Mouse (Mus musculus): Measurements from ENCODE around the gene Shisa9. TPM values are rescaled to one million over a fixed set of nuclear protein-coding genes. Genes with fewer than 3 reads are reported as not detected.

Shisa9 gene
- polyA plus RNA-seq, 1 experiment from 2014 or later: 1.0 TPM

DNA sequence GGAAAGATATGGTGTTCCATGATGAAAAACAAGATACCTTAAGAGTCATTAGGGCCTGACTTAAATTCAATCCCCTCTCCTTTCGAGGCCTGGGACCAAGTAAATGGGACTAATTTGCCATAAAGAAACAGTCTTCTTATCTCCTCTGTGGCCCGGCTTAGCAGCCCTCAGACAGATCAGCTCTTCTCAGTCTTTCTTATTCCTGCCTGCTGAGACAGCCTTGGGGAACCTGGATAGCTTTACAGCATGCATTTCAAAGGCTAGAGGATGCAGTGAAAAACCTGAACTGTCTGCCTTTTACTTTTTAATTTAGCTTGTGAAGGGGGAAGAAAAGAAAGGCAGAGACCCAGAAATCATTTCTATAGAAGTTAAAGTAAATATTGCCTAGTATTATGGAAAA lies 275.4 kb downstream of the Shisa9 start:
- H3K9me3 ChIP-seq (ENCODE audit: control insufficient read depth, low read length): no peaks in the 10 kb centered on the region
- H3K9ac ChIP-seq (ENCODE audit: low read depth, low read length): no peak overlapping the region
- H3K4me2 ChIP-seq (replicated peaks; ENCODE audit: low read depth, low read length): no peak overlapping the region
- H3K4me1 ChIP-seq (ENCODE audit: control insufficient read depth, insufficient read depth, low read length): no peaks in the 10 kb centered on the region
- H3K36me3 ChIP-seq (ENCODE audit: control insufficient read depth, insufficient read depth, low read length): no peaks in the 10 kb centered on the region
- no peak overlapping the region for H3K4me3 ChIP-seq (ENCODE audit: low read length)
- no peaks in the 10 kb centered on the region for H3K27me3 ChIP-seq (ENCODE audit: control insufficient read depth, insufficient read depth, low read length)
- ATAC-seq (ENCODE audit: low FRiP score, low TSS enrichment): no peak
- H3K27ac ChIP-seq (ENCODE audit: low read depth, low read length): no peak overlapping the region
- 17% methylated on average over 2 of the region's 2 CpGs for WGBS

- Histone ChIP-seq H3K4me1 (ENCODE audit: control insufficient read depth, insufficient read depth, low read length) (no peaks in the 10 kb centered on the region), H3K9me3 (ENCODE audit: control insufficient read depth, low read length) (no peaks in the 10 kb centered on the region), H3K27ac (ENCODE audit: low read depth, low read length) (no peak overlapping the region), H3K9ac (ENCODE audit: low read depth, low read length) (no peak overlapping the region), H3K4me3 (ENCODE audit: low read length) (no peak overlapping the region), H3K27me3 (ENCODE audit: control insufficient read depth, insufficient read depth, low read length) (no peaks in the 10 kb centered on the region), H3K4me2 (replicated peaks; ENCODE audit: low read depth, low read length) (no peak overlapping the region), H3K36me3 (ENCODE audit: control insufficient read depth, insufficient read depth, low read length) (no peaks in the 10 kb centered on the region)
- no peak for ATAC-seq (ENCODE audit: low FRiP score, low TSS enrichment)
- WGBS: 91% methylated on average over 2 of the region's 2 CpGs
These were observed 281.9 kb downstream of the Shisa9 start for GRCm38 (mm10) chr16:12265828-12266227.

GRCm38 (mm10) chr16:12300523-12300922 lies 316.6 kb downstream of the Shisa9 start:
- 69% methylated on average over 5 of the region's 5 CpGs for WGBS
- Histone ChIP-seq H3K36me3 (ENCODE audit: control insufficient read depth, insufficient read depth, low read length) (no peaks in the 10 kb centered on the region), H3K9me3 (ENCODE audit: control insufficient read depth, low read length) (no peaks in the 10 kb centered on the region), H3K27ac (ENCODE audit: low read depth, low read length) (no peak overlapping the region), H3K4me1 (ENCODE audit: control insufficient read depth, insufficient read depth, low read length) (no peaks in the 10 kb centered on the region), H3K4me3 (ENCODE audit: low read length) (no peak overlapping the region), H3K9ac (ENCODE audit: low read depth, low read length) (no peak overlapping the region), H3K4me2 (replicated peaks; ENCODE audit: low read depth, low read length) (no peak overlapping the region), H3K27me3 (ENCODE audit: control insufficient read depth, insufficient read depth, low read length) (no peaks in the 10 kb centered on the region)
- no peak for ATAC-seq (ENCODE audit: low FRiP score, low TSS enrichment)

DNA sequence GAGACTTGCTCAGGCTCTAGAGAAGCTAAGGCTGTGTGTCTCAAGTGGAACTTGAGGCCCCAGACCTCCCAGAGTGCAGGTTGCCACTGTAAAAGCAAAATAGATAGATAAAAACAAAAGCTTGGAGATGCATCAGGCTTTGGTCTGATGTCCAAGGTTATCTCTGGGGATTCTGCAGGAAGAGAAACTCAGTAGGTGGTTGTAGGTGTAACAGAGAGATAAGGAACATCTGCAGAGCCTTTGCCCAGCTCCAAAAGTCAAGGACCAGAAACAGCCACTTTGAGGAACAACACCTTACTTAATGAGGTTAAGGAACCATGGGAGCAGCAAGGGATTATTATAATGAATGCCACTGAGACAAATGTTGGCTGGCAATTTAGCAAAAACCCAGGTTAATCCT lies 319.5 kb downstream of the Shisa9 start:
- no peaks in the 10 kb centered on the region for H3K27me3 ChIP-seq (ENCODE audit: control insufficient read depth, insufficient read depth, low read length)

DNA sequence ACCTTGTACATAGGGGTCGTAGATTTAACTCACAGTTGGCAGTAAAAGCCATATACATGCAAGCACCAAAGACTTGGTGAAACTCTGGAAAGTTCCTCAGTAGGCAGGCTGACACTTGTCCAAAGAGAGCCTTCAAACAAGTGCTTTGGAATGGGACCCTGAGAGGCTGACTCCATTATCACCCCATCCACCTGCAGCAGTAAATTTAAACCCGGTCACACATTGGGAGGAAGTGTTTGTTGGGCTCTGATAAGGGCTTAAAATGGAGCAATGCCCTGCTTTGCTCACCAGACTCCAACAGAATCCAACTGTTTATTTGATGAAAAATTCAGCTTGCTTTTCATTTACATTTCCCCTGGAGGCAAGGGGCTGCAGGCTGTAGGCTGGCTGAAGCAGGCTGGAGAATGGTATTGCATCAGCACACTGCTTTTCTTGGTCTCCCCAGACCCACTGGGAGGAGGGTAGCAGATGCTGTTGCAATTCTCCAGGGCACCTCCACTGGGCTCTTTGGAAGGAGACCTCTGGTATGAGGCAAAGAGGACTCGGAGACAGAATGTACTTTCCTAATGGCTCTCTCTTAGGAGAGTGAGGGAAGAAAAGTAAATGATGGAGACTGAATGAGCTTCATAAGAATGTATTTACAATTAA lies 323.5 kb downstream of the Shisa9 start:
- Histone ChIP-seq H3K27me3 (ENCODE audit: control insufficient read depth, insufficient read depth, low read length) (no peaks in the 10 kb centered on the region), H3K4me3 (ENCODE audit: low read length) (no peak overlapping the region), H3K9me3 (ENCODE audit: control insufficient read depth, low read length) (no peaks in the 10 kb centered on the region), H3K4me1 (ENCODE audit: control insufficient read depth, insufficient read depth, low read length) (no peaks in the 10 kb centered on the region), H3K27ac (ENCODE audit: low read depth, low read length) (no peak overlapping the region), H3K36me3 (ENCODE audit: control insufficient read depth, insufficient read depth, low read length) (no peaks in the 10 kb centered on the region), H3K4me2 (replicated peaks; ENCODE audit: low read depth, low read length) (no peak overlapping the region), H3K9ac (ENCODE audit: low read depth, low read length) (no peak overlapping the region)
- 83% methylated on average over 3 of the region's 3 CpGs for WGBS
- ATAC-seq (ENCODE audit: low FRiP score, low TSS enrichment): no peak

More for the DNA sequence above, 319.5 kb downstream of the Shisa9 start:
- H3K4me1 ChIP-seq (ENCODE audit: control insufficient read depth, insufficient read depth, low read length): no peaks in the 10 kb centered on the region
- no peak overlapping the region for H3K27ac ChIP-seq (ENCODE audit: low read depth, low read length)
- no peaks in the 10 kb centered on the region for H3K9me3 ChIP-seq (ENCODE audit: control insufficient read depth, low read length)
- H3K36me3 ChIP-seq (ENCODE audit: control insufficient read depth, insufficient read depth, low read length): no peaks in the 10 kb centered on the region
- no peak overlapping the region for H3K4me2 ChIP-seq (replicated peaks; ENCODE audit: low read depth, low read length)
- no peak for ATAC-seq (ENCODE audit: low FRiP score, low TSS enrichment)
- no peak overlapping the region for H3K4me3 ChIP-seq (ENCODE audit: low read length)
- no peak overlapping the region for H3K9ac ChIP-seq (ENCODE audit: low read depth, low read length)

DNA sequence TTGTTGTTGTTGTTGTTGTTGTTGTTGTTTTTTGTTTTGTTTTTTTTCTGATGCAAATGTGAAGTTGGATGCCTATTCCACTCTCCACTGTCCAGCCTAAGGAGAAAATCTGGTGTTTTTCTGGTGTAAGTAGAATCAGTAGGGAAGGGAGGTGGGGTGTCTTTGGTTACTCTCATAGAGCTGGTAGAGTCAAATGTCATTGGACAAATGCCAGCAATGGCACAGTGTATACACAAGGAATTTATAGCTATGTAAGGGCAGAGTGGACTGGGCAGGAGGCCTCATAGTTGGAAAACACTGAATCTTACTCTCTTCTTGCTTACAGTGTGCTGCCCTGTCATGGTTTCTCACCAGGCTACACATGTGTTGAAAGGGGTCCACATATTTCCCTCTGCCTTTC lies 325.9 kb downstream of the Shisa9 start:
- H3K9ac ChIP-seq (ENCODE audit: low read depth, low read length): no peak overlapping the region
- peak; percentile 76; the same call in 1 of the 2 replicates for ATAC-seq (ENCODE audit: low FRiP score, low TSS enrichment)
- no peaks in the 10 kb centered on the region for H3K9me3 ChIP-seq (ENCODE audit: control insufficient read depth, low read length)
- H3K27ac ChIP-seq (ENCODE audit: low read depth, low read length): no peak overlapping the region
- no peaks in the 10 kb centered on the region for H3K4me1 ChIP-seq (ENCODE audit: control insufficient read depth, insufficient read depth, low read length)
- no peak overlapping the region for H3K4me2 ChIP-seq (replicated peaks; ENCODE audit: low read depth, low read length)
- H3K4me3 ChIP-seq (ENCODE audit: low read length): no peak overlapping the region
- H3K27me3 ChIP-seq (ENCODE audit: control insufficient read depth, insufficient read depth, low read length): no peaks in the 10 kb centered on the region
- H3K36me3 ChIP-seq (ENCODE audit: control insufficient read depth, insufficient read depth, low read length): no peaks in the 10 kb centered on the region

DNA sequence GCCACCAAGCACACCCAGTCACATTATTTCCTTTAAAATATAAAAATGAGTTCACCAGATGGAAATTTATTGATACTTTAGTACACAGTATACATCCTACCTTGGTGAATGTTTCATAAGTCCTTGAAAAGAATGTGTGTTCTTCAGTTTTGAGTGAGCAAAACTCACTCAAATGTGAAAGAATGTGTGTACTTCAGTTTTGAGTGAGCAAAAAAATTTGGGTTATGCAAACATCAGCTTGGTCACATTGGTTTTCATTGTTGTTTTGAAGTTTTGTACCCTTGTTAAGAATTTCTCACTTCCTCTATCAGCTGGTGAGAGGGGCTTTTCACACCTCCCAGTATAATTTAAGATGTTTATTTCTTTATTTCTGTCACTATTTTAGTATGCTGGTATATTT lies 331.7 kb downstream of the Shisa9 start:
- H3K4me2 ChIP-seq (replicated peaks; ENCODE audit: low read depth, low read length): no peak overlapping the region
- no peak for ATAC-seq (ENCODE audit: low FRiP score, low TSS enrichment)
- no peaks in the 10 kb centered on the region for H3K36me3 ChIP-seq (ENCODE audit: control insufficient read depth, insufficient read depth, low read length)
- H3K9me3 ChIP-seq (ENCODE audit: control insufficient read depth, low read length): no peaks in the 10 kb centered on the region
- H3K27ac ChIP-seq (ENCODE audit: low read depth, low read length): no peak overlapping the region
- H3K4me3 ChIP-seq (ENCODE audit: low read length): no peak overlapping the region
- no peak overlapping the region for H3K9ac ChIP-seq (ENCODE audit: low read depth, low read length)
- H3K4me1 ChIP-seq (ENCODE audit: control insufficient read depth, insufficient read depth, low read length): no peaks in the 10 kb centered on the region
- no peaks in the 10 kb centered on the region for H3K27me3 ChIP-seq (ENCODE audit: control insufficient read depth, insufficient read depth, low read length)

Other genes with a start within 250 kb of the Shisa9 start
- 23.3 and 37.3 TPM in 2 replicates for gene Cpped1, start 74.7 kb upstream of the Shisa9 start, polyA plus RNA-seq (2014; fragmentation: Nextera tagmentation; extraction: Ambion mirVana)